Mouse (Mus musculus) kidney, postnatal 36 days (tissue): ENCODE measurements around the gene Lgr6.

Experiments
- DNase-seq, 2 experiments: peaks; one replicate each; pipeline ENCODE4 v3.0.0; 2021 to 2022; ENCODE audit warnings: mixed read lengths in 2 of 2

The Lgr6 gene

DNA sequence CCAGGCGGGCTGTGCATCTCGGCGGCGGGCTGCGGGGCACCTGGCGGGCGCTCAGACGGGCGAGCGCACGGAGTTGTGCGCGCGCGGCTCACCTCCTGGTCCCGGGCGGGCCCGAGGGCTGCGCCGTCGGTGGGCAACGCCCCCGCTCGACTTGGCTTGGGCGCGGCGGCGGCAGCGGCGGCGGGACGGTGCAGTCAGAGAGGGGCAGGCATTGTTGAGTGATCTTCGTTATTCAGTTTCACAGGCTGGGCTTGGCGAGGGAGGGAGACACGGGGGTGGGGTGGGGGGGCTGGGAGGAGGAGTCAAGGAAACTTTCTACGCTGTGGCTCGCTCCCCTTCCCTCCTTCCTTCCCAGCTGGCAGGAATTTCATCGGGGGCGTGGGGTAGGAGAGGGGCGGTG lies at the start of gene Lgr6:
Gene Lgr6, minus strand, starts transcription at position 153 of the 400 bp plus-strand sequence.
- peak in 1 of 2 experiments; percentile 22 for DNase-seq

DNA sequence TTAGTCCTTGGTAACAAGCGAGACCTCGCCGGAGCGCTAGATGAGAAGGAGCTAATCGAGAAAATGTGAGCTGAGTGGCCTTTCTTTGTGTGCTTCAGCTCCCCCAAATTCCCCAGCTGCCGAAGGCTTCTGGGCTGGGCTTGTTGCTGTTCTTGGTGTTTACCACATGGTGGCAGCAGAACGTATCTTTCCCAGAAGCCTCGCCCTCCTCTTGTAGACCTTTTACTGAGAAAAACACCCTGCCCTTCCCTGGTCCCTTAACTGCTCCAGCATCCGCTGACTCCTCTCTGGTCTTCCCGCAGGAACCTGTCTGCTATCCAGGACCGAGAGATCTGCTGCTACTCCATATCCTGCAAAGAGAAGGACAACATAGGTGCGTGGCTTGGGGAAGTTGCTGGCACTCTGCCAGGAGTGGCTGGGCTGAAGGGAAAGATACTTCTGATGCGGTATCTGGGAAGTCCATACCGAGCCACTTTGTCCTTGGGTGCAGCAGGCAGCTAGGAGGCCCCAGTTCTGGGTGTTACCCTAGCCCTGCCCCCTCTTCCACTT lies 49.4 kb upstream of the Lgr6 start:
- DNase-seq: peak; percentile 70 to 74

DNA sequence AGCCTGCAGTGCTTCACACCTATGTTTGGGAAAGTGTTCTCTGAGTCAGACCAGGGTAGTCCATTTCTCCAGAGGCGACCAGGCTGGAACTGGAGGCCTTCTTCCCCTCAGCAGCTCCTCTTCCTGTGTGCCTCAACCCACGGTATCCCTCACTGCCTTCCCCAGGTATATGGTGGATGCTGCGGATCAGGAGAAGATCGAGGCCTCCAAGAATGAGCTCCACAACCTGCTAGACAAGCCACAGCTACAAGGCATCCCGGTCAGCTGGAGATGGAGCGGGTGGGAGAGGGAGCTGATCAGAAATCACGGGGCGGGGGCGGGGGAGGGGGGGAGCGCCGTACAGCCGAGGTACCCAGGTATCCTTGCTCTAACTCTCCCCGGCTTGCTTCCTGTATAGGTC lies 48.9 kb upstream of the Lgr6 start:
- DNase-seq: no peak

DNA sequence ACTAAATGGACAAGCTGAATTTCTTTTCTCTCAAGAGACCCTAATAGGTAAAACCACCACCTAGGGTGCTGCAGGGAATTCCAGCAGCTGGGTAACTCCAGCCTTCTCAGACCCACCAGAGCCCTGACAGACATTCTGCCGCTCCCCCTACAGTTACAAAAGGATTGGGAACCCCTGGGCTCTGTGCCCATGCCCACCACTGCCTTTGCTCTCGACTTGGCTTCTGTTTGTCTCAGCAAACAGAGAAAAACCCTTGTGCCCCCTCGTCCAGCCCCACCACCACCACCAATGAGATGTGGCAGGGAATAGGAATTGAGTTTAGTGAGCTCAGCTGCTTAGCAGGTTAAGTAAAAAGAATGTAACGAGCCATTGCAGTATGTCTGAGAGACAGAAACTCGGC lies 43.9 kb upstream of the Lgr6 start:
- no peak for DNase-seq

DNA sequence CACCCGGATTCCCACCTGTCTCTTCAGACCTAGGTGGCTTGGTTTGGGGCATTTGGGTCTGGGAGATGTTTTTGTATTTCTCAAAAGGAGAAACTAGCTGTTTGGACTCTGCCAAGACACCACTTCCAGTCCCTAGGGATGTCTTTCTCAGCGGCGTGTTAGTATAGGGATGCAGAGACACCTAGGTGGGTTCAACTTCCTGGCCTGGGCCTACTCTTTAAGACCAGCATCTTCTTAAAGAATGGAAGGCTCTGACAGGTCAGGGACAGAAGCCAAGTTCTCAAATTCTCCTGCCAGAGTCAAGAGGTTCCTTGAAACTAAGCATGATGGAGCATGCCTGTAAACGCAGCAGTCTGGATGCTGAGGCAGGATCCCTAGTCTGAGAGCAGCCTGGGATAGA lies 43.4 kb upstream of the Lgr6 start:
- DNase-seq: no peak

DNA sequence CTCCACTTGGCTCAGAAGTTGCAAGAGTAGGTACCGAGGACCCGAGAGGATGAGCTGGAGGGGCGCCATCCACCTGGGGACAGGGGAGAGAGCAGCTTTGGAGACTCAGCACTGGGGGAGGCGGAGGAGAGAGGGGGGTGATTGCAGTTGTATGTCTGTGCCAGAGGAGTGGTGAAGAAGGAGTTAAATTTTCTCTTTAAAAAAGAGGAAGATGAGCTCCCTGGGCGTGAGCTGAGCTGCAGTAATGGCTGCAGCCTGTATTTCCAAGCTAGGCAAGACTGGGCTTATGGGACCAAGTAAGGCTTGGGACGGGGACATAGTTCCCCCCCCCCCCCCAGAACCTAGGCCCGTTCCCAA lies 42.6 kb upstream of the Lgr6 start:
- no peak for DNase-seq

DNA sequence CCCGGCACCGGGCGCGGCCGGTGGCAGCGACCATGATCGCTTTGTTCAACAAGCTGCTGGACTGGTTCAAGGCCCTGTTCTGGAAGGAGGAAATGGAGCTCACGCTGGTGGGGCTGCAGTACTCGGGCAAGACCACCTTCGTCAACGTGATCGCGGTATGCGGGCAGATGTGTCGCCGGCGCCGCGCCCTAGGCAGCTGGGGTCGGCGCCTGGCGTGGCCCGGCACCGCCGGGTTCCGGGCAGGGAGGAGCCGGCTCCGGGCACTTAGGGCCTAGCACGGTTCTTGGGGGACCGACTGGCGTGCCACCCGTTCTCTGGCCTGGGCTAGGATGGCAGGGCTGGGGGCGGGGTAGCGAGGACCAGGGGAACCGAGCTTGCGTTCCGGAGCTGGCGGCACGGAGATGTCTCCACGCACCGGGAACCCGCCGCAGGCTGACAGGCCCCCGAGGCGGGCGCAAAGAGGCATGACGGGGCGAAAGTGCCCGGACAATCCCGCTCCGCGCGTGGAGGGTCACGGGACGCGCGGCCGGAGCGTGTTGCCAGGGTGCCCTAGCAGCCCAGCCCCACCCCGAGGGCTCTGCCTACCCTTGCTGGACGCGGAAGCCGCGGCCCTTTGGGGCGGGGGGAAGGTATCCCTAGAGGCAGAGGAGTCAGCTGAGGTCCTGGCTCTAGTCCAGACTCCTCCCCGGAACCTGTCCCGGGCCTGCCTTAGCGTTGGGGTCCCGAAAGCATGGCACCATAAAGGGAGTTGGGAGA lies 42.0 kb upstream of the Lgr6 start:
- DNase-seq: peak; percentile 95 to 96

DNA sequence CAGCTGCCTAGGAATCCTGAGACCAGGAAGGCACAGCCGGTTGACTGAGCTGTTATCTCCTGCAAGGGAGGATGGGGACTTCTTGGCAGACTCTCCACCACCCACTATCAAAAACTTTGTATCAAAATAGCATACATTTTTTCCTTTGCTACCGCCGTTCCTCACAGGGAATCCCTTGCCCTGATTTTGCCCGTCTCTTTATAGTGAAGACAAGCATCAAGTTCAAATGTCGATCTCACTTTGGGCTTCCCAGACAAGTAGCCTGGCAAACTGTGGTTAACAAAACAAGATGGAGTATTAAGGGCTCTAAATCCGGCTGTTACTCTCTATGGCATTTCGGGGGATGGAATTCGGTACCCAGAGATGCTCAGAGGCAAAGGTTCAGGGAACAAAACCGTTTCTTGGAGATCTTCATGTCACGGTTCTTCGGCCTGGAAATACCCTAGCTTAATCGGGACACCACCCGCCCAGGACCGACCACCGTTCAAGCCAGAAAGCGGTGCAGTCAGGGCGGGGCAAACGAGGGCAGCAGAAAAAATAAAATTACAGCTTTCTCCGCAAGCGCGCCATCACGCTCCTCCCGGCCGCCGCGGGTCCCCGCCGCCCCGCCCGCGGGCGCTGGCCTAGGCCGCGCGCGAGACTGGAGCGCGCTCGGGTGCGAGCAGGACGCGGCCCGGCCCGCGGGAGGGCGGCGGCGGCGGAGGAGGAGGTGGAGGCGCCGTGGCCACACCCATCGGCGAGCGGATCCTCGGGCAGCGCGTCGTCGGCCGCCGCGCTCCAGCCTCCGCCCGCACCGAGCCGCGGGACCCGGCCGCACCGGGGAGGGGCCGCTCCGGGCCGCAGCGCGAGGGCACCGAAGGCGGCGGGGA lies 41.2 kb upstream of the Lgr6 start, which contains the start of gene Arl8a:
Gene Arl8a, plus strand, starts transcription at position 748 of the 869 bp plus-strand sequence.
- peak; percentile 88 to 94 for DNase-seq

DNA sequence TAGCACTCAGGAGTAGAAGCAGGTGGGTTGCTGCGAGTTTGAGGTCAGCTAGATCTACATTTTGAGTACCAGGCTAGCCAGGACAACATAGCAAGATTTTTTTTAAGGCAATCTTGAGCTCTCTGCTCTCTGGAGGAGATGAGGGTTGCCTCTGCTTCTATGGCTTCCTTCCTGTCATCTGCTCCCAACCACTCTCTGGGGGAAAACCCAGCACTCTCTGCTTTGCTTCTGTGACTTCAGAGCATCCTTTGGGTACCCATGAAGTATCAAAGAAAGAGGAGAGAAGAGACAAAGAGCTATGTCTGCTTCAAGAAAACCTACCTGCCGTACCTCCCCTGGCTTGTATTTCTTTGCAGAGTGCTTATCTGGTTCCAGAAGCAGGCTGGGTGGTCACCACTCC lies 38.9 kb upstream of the Lgr6 start:
- no peak for DNase-seq

DNA sequence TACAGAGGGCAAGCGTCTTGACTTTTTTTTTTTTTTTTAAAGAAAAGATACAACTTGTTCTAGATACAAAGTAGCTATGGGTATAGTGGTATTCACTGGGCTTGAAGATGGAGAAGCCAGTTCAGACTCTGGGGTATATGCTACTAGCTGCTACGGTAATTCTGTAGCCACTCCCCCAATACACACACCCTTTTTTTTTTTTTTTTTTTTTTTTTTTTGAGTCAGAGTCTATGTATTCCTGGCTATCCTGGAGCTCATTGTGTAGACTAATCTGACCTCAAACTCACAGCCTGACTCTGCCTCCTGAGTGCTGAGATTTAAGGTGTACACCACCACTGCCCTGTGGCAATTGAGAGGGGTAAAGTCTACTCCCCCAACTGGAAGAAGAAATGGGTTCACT lies 37.4 kb upstream of the Lgr6 start:
- no peak for DNase-seq

DNA sequence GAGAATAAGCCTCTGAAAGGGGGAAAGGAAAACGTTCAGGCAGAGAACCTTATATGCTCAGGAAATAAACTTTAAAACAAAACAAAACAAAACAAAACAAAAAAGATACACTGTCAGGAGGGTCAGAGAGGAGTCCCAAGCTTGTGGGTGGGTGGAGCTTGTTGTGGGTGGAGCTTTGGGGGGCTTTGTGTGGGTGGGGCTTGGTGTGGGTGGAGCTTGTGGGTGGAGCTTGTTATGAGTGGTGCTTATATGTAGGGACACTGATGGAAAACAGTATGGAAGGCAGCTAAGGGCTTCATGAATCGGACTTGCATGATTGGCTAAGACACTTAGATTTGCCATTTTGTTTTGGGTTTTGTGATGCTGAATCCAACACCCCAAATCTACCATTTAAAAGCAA lies 34.8 kb upstream of the Lgr6 start:
- DNase-seq: no peak

DNA sequence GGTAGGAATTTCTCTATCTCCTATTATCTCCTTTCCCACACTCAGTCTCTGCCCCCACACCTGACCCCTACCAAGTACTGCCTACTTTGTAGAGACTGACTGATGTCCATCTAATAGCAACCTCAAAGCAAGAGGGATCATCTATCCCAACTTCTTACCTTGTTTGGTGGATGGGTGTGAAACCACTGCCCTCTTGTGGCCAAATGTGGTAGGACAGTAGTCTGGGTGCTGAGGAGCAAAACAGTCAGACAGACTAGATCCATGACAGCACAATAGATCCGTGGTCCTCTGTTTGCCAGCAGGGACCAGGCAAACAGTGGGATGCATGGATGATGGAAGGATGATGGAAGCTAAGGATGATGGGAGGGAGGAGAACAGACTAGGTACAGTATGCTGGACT lies 31.4 kb upstream of the Lgr6 start:
- peak; percentile 56 to 81 for DNase-seq

DNA sequence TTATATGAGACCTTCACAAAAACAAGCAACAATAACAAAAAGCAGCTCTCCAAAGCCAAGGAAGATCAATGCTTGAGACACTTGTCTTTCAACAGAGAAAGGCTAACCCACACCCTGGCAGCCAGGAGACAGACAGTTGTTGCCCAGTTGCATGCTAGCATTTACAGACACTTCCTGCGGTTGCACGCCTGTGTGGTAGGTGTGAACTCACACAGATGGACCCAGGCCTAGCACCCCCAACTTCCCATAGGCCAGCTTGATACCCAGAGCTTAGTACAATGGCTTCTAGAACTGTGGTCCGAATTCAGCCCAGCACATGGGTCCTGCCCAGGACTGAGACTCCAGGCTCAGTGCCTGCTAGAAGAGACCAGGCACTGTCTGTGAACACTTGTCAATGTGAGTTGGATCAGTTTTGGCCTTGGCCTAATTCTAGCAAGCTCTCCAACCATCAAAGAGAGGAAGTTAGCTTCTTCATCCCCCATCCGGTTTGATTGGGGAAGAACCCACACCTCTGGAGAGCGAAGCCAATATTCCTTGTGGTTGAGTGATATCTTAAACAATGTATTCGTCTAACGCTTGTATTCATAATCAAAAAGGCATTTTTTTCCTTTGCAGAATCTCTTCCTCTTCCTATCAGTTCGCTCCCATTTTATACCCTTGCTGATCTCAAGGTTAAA lies 30.2 kb upstream of the Lgr6 start:
- DNase-seq: no peak

DNA sequence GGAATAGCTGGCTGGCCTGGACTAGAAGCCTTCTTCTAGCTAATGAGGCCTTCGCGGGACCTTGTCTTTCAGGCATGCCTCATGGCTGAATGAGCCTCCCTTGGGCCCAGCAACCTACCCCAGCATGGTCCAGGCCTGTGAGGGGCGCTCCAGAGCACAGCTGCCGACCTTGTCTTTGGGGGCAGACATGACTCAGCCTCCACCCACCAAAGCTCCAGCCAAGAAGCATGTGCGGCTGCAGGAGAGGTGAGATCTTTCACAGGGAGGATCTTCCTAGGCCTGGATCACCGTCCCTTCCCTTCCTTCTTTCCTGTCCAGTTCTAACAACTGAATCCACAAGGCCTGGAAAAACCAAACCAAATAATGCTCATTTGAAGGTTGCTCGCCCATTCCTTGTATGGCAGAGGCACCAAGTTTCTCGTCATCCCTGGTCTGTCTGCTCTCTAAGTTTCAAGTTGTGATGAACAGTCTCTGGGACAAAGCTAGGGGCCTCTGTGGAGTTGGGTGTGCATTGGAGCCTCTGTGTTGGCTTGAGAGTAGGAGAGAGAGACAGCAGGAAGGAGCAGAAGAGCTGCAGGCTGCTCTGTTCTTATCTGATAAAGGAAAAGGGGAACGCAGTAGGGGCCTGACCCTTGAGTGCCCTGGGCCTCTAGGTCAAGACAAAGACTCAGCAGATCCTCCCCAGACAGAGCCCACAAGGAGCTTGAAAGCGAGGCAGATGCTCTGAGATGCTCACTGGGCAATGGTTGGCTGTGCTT lies 28.8 kb upstream of the Lgr6 start:
- no peak for DNase-seq

DNA sequence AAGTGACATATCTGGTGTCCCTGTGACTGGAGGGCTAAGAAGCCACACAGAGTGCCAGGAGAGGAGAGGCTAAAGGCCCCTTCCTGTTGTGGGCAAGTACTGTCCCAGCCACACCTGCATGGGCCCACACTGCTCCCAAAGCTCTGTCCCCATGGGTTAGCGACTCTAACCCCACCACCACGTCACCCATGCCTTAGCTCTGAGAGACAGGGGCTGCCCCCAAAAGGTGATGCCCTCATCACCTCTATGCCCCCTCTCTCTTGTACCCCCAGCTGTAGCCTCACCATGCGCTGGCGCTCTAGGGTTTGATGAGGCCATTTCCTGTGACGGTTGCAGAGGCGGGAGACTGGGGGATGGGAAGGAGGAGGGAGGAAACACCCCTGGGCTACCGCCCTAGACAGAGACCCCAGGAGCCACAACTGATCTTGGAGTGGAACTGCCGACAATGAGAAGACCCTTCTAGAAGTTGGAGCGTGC lies 27.9 kb upstream of the Lgr6 start:
- no peak for DNase-seq

DNA sequence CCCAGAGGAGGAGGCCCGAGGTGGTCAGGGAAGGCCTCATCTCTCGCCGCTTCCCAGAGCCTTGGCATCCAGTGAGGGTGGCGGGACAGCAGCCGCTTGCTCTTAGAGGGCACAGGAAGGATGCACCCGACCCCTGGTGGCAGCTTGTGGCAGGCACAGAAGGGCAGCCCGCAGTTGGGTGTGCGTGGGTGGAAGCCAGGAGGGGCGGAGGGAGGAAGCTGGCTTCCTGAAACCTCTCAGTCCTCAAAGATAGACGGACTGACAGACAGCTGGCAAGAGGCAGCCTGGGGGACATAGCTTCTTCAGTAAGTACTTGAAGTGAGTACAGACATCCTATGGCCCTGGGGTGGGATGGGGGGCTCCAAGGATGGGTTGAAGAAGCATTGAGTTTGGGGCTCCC lies 27.4 kb upstream of the Lgr6 start, which contains the start of gene Ptpn7:
Gene Ptpn7, plus strand, starts transcription at position 228 of the 400 bp plus-strand sequence.
- peak; percentile 61 to 84 for DNase-seq

DNA sequence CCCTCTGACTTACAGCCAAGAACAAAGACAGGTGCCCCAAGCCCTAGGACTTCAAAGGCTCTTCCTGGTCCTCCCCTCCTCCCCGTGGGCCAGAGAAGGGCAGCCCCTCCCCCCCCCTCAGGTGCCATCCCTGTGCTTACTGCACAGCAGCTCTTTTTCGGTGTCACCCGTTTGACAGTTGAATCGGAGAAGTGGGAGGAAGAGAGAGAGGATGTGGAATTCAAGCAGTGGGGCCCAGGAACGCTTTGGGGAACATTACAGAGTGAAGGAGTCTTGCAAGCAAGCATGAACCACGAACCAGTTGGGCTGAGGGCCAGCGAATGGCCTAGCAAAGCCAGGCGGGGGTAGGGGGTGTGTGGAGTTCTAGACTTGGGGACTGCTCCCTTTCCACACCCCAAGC lies 26.5 kb upstream of the Lgr6 start:
- DNase-seq: no peak

DNA sequence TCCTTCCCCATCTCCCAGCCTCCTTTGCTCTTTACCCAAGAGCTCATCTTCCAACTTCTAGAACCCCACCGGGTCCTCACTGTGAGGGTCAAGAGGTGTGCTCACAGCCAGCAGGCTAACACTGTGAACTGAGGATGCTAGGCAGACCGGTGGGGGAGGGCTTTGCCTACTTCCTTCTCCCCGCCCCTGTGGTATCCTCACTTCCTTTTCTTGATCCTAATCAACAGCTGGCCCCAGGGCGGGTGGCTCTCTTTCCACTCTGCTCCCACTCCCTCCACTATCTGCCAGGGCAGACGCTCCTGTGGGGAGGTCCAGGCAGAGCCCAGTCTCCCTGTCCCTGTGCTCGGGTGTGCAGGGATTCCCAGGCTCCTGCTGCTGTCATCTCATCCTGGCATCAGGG lies 26.0 kb upstream of the Lgr6 start:
- DNase-seq: peak; percentile 38 to 54

DNA sequence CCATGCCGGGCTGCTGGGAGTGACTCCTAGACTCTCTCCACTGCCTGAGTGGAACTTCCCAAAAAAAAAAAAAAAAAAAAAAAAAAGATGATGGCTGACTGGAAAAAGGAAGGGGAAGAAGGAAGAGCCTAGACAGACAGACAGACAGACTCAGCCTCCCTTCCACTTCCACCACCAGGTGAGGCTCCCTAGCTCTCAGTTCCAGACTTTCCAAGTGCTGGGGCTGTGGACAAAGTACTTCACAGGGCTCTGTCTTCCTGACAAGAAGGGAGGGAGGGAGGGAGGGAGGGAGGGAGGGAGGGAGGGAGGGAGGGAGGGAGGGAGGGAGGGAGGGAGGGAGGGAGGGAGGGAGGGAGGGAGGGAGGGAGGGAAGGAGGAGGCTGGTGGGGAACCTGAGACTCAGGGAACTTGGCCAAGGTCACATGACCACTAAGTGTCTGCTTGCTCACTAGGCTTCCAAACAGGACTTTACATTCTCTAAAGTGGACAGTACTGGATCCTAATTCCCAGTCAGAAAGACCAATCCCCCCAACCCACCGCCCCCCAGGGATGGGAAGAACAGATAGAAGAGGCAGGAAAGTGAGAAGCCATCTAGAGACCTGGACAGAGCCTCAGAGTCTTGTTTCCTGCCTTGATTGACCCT lies 25.4 kb upstream of the Lgr6 start:
- DNase-seq: peak in 1 of 2 experiments; percentile 50

DNA sequence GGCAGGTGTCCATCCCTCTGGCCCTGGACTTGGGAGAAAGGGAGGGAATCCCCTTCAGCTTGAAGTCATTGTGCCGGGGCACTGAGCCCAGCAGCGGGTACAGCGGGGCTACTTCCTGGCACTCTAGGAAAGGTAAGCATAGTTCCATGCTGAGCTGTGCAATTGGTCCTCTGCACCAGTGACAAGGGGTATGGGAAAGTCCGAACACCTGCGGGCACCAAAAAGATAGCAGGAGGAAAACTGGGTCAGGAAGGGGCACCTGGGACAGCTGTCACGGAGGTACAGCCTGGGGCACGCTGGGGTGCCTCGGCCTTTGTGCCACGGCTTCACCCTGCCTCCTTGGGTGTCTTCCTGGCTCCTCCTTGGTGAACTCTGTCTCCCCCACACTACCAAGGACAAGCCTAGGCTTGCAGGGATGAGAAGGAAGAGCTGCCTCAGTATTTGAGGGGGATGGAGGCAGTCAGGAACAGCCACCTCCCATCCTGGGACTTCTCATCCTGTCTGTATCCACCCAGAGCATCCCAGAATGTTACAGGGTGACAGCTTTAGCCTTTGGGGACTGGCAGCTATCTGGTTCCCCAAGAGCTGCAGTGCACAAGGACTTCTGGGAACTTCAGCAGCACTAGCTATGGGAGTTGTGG lies 24.6 kb upstream of the Lgr6 start:
- no peak for DNase-seq

DNA sequence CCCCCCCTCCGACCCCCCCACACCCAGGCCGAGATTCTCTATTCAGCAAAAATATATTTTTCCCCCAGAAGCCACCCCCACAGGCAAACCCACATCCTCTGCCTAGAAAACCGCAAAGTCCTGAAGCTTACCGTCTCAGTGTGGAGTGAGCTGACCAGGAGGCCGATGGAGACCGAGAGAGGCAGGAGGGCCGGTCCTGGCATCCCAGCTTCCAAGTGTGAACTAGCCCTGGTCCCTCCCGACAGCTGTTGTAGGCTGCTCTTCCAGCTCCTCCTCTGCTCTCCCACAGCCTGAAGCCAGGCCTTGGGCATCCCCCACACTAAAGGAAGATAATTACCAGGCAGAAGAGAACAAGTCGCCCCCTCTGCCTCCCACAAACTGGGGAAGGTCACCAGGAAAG lies 23.9 kb upstream of the Lgr6 start:
- no peak for DNase-seq
